In the genomic region with DNA sequence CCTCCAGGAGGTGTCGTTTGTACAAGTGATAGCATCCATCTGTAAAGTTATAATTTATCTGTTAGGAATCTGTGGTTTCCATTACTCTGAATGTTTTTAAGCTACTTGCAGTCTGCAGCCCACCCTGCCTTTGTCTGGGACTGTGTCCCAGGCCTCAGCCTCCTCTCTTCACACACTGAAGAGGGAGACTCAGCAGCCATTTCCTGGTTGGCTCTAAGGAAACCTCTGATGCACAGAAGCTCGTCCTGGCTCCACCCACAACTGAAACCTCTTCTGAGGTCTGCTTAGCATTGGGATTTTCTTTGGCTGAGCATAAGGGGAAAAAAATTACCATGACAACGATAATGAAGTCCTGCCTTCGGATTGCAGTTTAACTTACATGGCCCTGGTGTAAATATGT, we compare ENCODE assay signal across 11 mouse cellular contexts.
DNase-seq lines count a peak whose midpoint lies in the region; ATAC-seq lines count a peak whose summit lies in the region.
"Had no signal": no experiment of that assay in that cellular context is flagged by ENCODE, and none has a peak within 500 bp of the region (broad histone marks: within the 10 kb centered on the region; RNA-seq: fewer than 3 reads in every experiment).

No protein-coding gene starts in this region.

- H3K4me1 ChIP-seq in hindbrain, embryonic 10.5 days (replicated peaks) = peaks cover 23% of the 10 kb centered on the region
- H3K4me1 ChIP-seq in hindbrain, embryonic 12.5 days = peaks cover 7% of the 10 kb centered on the region
- H3K4me1 ChIP-seq in hindbrain, embryonic 15.5 days (replicated peaks) = peaks cover 10% of the 10 kb centered on the region; the same call in 1 of the 2 replicates
- peaks cover 5% of the 10 kb centered on the region; the same call in 1 of the 2 replicates for H3K4me1 ChIP-seq in neural tube, embryonic 14.5 days (ENCODE audit: control insufficient read depth, insufficient read depth, low read length)
- H3K4me1 ChIP-seq: liver, embryonic 13.5 days had no signal

- no peaks in the 10 kb centered on the region for H3K36me3 ChIP-seq in hindbrain, embryonic 10.5 days
- no peaks in the 10 kb centered on the region for H3K36me3 ChIP-seq in hindbrain, embryonic 12.5 days
- H3K36me3 ChIP-seq in hindbrain, embryonic 15.5 days = no peaks in the 10 kb centered on the region
- H3K36me3 ChIP-seq in neural tube, embryonic 14.5 days (ENCODE audit: control insufficient read depth, insufficient read depth, low read length) = no peaks in the 10 kb centered on the region
- H3K36me3 ChIP-seq: liver, embryonic 13.5 days; neural tube, embryonic 12.5 days had no signal

- DNase-seq in hindbrain, embryonic 10.5 days (ENCODE audit: low spot score) = no peak
- DNase-seq in lung, postnatal 10 days = peak; percentile 30
- no peak for DNase-seq in lung, adult 18-20 months
- no peak for DNase-seq in cerebellum, adult 9-10 months
- no peak for DNase-seq in cerebellum, postnatal 36 days
- DNase-seq: heart, postnatal 36 days; liver, embryonic 13.5 days had no signal

- WGBS in hindbrain, embryonic 10.5 days = 68% methylated on average over 4 of the region's 4 CpGs
- 55% methylated on average over 4 of the region's 4 CpGs for WGBS in hindbrain, embryonic 12.5 days
- 43% methylated on average over 4 of the region's 4 CpGs for WGBS in hindbrain, embryonic 15.5 days
- 39% methylated on average over 4 of the region's 4 CpGs for WGBS in neural tube, embryonic 14.5 days

- H3K9ac ChIP-seq in hindbrain, embryonic 12.5 days = no peak overlapping the region
- no peak overlapping the region for H3K9ac ChIP-seq in hindbrain, embryonic 15.5 days
- H3K9ac ChIP-seq in neural tube, embryonic 14.5 days (replicated peaks; ENCODE audit: low read depth, low read length) = no peak overlapping the region
- H3K9ac ChIP-seq: liver, embryonic 13.5 days; neural tube, embryonic 12.5 days had no signal

- ATAC-seq in hindbrain, embryonic 12.5 days (ENCODE audit: low FRiP score) = no peak; the same call in 1 of the 2 replicates
- peak; percentile 56; the same call in 1 of the 2 replicates for ATAC-seq in hindbrain, embryonic 15.5 days (ENCODE audit: low FRiP score, low read depth)
- peak; percentile 60 for ATAC-seq in neural tube, embryonic 14.5 days (ENCODE audit: low read depth)

- 0 out of 2 replicates have a peak overlapping the region, but pooled peaks have one; percentile 23 for H3K27ac ChIP-seq in hindbrain, embryonic 10.5 days
- H3K27ac ChIP-seq in hindbrain, embryonic 12.5 days = no peak overlapping the region
- H3K27ac ChIP-seq in hindbrain, embryonic 15.5 days (replicated peaks) = no peak overlapping the region
- no peak overlapping the region for H3K27ac ChIP-seq in neural tube, embryonic 14.5 days (ENCODE audit: low read depth, low read length)
- H3K27ac ChIP-seq: liver, embryonic 13.5 days; neural tube, embryonic 12.5 days had no signal

- no peaks in the 10 kb centered on the region for H3K9me3 ChIP-seq in hindbrain, embryonic 10.5 days
- no peaks in the 10 kb centered on the region for H3K9me3 ChIP-seq in hindbrain, embryonic 12.5 days (replicated peaks)
- no peaks in the 10 kb centered on the region for H3K9me3 ChIP-seq in hindbrain, embryonic 15.5 days
- H3K9me3 ChIP-seq in neural tube, embryonic 14.5 days (ENCODE audit: control insufficient read depth, low read length) = no peaks in the 10 kb centered on the region
- H3K9me3 ChIP-seq: liver, embryonic 13.5 days; neural tube, embryonic 12.5 days had no signal

- no peak overlapping the region for H3K4me2 ChIP-seq in hindbrain, embryonic 12.5 days (replicated peaks)
- H3K4me2 ChIP-seq in hindbrain, embryonic 15.5 days = no peak overlapping the region
- no peak overlapping the region for H3K4me2 ChIP-seq in neural tube, embryonic 14.5 days (ENCODE audit: low read depth, low read length)
- H3K4me2 ChIP-seq: liver, embryonic 13.5 days; neural tube, embryonic 12.5 days had no signal

- H3K27me3 ChIP-seq in hindbrain, embryonic 10.5 days (ENCODE audit: insufficient read depth, poor library complexity, severe bottlenecking) = no peaks in the 10 kb centered on the region
- no peaks in the 10 kb centered on the region for H3K27me3 ChIP-seq in hindbrain, embryonic 12.5 days
- no peaks in the 10 kb centered on the region for H3K27me3 ChIP-seq in hindbrain, embryonic 15.5 days
- H3K27me3 ChIP-seq in neural tube, embryonic 14.5 days (ENCODE audit: control insufficient read depth, insufficient read depth, low read length) = no peaks in the 10 kb centered on the region
- H3K27me3 ChIP-seq: liver, embryonic 13.5 days; neural tube, embryonic 12.5 days had no signal

- H3K4me3 ChIP-seq in hindbrain, embryonic 10.5 days = no peak overlapping the region
- no peak overlapping the region for H3K4me3 ChIP-seq in hindbrain, embryonic 12.5 days
- no peak overlapping the region for H3K4me3 ChIP-seq in hindbrain, embryonic 15.5 days
- H3K4me3 ChIP-seq in neural tube, embryonic 14.5 days (ENCODE audit: low read depth, low read length) = no peak overlapping the region
- H3K4me3 ChIP-seq: liver, embryonic 13.5 days; neural tube, embryonic 12.5 days had no signal
